Mouse (Mus musculus) megakaryocyte, embryonic 14.5 days (primary cell): ENCODE data around the gene Gtdc1.

ENCODE experiments used
- FLI1 ChIP-seq: IDR thresholded peaks from 2 replicates; pipeline ENCODE4 v1.6.1; 2012; ENCODE audit warnings: low read length, inconsistent platforms, mixed read lengths
- GATA1 ChIP-seq: IDR thresholded peaks from 3 replicates; pipeline ENCODE4 v1.6.1; 2012; ENCODE audit warnings: mixed read lengths, low read length, inconsistent platforms, borderline replicate concordance

DNA sequence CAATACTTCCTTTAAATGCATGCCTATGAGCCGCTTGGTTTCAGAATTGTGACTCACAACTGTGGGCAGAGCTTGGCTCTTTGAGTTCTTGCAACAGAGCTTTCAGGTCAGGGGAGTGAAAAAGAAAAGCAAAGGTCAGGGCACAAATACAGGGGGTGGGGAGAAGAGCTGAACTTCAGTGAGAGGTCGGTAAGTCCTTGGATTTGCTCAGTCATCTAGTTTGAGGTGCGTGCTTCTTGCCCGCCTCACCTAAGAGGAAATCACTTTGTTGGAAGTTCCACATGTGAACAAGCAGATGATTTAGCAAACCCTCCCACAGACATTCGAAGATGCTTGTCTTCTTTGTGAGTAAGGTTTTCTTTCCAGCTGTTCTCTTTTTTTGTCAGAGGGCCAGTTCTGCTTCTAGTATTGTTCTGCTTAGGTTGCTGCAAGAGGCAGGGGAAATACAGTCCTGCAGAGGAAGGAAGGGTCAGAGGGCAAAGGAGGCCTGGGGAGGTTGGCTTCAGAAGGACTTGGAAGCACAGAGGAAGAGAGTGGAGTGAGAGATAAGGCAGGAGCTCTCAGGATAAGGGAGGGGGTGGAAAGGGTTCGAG lies 25.5 kb upstream of the Gtdc1 start:
- TF ChIP-seq GATA1 (no peak), FLI1 (no peak)
